21 mouse cellular contexts compared by ENCODE assay signal in the genomic region with DNA sequence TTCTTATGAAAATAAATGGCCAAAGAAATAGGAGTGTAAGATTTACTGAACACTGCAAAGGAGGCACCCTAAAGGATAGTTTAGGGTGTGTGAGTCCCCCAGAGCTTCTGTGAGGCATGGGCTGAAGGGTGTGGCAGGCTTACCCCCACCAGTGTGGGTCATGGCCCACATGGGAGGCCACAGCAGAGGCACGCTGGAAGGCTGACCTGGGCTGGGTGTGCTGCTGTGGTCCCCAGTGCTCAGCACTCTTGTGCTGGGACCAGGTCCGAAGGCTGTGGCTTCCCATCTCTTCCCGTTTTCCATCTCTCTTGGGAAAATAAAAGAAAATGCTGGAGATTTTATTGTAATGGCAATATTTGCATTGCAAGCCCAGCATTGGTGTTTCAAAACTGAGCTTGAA. TPM values are rescaled to one million over a fixed set of nuclear protein-coding genes. Genes with fewer than 3 reads are reported as not detected.
"Had no signal": no experiment of that assay in that cellular context is flagged by ENCODE, and none has a peak within 500 bp of the region (broad histone marks: within the 10 kb centered on the region; RNA-seq: fewer than 3 reads in every experiment).

No protein-coding gene starts in this region.

- H3K36me3 ChIP-seq: lung, embryonic 15.5 days; midbrain, embryonic 13.5 days; midbrain, embryonic 15.5 days; neural tube, embryonic 12.5 days; stomach, embryonic 15.5 days had no signal

- H3K9me3 ChIP-seq: lung, embryonic 15.5 days; midbrain, embryonic 13.5 days; midbrain, embryonic 15.5 days; neural tube, embryonic 12.5 days; stomach, embryonic 15.5 days had no signal

- H3K4me1 ChIP-seq: lung, embryonic 15.5 days; megakaryocyte, embryonic 14.5 days; midbrain, embryonic 13.5 days; midbrain, embryonic 15.5 days; neural tube, embryonic 12.5 days; stomach, embryonic 15.5 days had no signal

- H3K4me2 ChIP-seq: lung, embryonic 15.5 days; midbrain, embryonic 11.5 days; midbrain, embryonic 13.5 days; midbrain, embryonic 15.5 days; neural tube, embryonic 12.5 days; stomach, embryonic 15.5 days had no signal

- H3K9ac ChIP-seq: lung, embryonic 15.5 days; midbrain, embryonic 13.5 days; midbrain, embryonic 15.5 days; neural tube, embryonic 12.5 days; stomach, embryonic 15.5 days had no signal

- H3K27me3 ChIP-seq: lung, embryonic 15.5 days; midbrain, embryonic 13.5 days; midbrain, embryonic 15.5 days; neural tube, embryonic 12.5 days had no signal

- H3K4me3 ChIP-seq: lung, embryonic 15.5 days; midbrain, embryonic 13.5 days; midbrain, embryonic 15.5 days; neural tube, embryonic 12.5 days; stomach, embryonic 15.5 days had no signal

- ATAC-seq: lung, postnatal 0 days; midbrain, embryonic 13.5 days; midbrain, embryonic 15.5 days had no signal

- DNase-seq: lung, adult 2 months; lung, postnatal 14 days; lung, postnatal 36 days; right cerebral cortex, postnatal 14 days; thymus, adult 2 months; thymus, postnatal 14 days; thymus, postnatal 36 days had no signal

- H3K27ac ChIP-seq: lung, embryonic 15.5 days; macrophage; midbrain, embryonic 13.5 days; midbrain, embryonic 15.5 days; neural tube, embryonic 12.5 days; stomach, embryonic 15.5 days; stomach, postnatal 0 days had no signal

RNA-seq across cellular contexts. Expression of gene Gm17087, which starts 15.1 kb away (rescaled TPM):
- polyA plus RNA-seq: lung, adult 2 months; lung, embryonic 15.5 days; lung, postnatal 0 days; macrophage; midbrain, embryonic 11.5 days; midbrain, embryonic 13.5 days; midbrain, embryonic 15.5 days; midbrain, postnatal 0 days; neural tube, embryonic 12.5 days; neural tube, embryonic 14.5 days; spleen, adult 2 months; stomach, postnatal 0 days; testis, adult 2 months; thymus, adult 2 months had no signal
